Mouse (Mus musculus) forebrain, embryonic 15.5 days (tissue): Measurements from ENCODE around the gene Olfr186. TPM values are rescaled to one million over a fixed set of nuclear protein-coding genes. Genes with fewer than 3 reads are reported as not detected.
"Not testable (repeated sequence)": the region's sequence is repeated elsewhere in the genome, so short reads cannot be mapped to it uniquely, and the experiment has no call there.

Source experiments
- ATAC-seq: fragments of 200-750 bp; cut with Nextera tagmentation; replicated peaks from 2 replicates; pipeline ENCODE4 v1.8.0; 2017; ENCODE audit warnings: mild to moderate bottlenecking, moderate TSS enrichment, moderate library complexity
- H3K27ac ChIP-seq: fragments of 300-500 bp; sonication (generic); replicated peaks from 2 replicates; pipeline ENCODE4 v1.5.1; 2015; ENCODE audit warnings: mild to moderate bottlenecking, inconsistent platforms
- H3K27me3 ChIP-seq: fragments of 300-500 bp; sonication (generic); 2 replicates; pipeline ENCODE4 v1.6.1; 2015; ENCODE audit warnings: inconsistent platforms
- H3K36me3 ChIP-seq: fragments of 300-500 bp; sonication (generic); 2 replicates; pipeline ENCODE4 v1.6.1; 2015; ENCODE audit warnings: mild to moderate bottlenecking, inconsistent platforms
- H3K4me1 ChIP-seq: fragments of 300-500 bp; sonication (generic); 2 replicates; pipeline ENCODE4 v1.6.1; 2015; ENCODE audit warnings: inconsistent platforms
- H3K4me2 ChIP-seq: fragments of 300-500 bp; sonication (generic); replicated peaks from 2 replicates; pipeline ENCODE4 v1.6.1; 2015; ENCODE audit warnings: mild to moderate bottlenecking, inconsistent platforms
- H3K4me3 ChIP-seq: fragments of 300-500 bp; sonication (generic); 2 replicates; pipeline ENCODE4 v1.5.1; 2015; ENCODE audit warnings: mild to moderate bottlenecking, inconsistent platforms
- H3K9ac ChIP-seq: fragments of 300-500 bp; sonication (generic); replicated peaks from 2 replicates; pipeline ENCODE4 v1.6.1; 2015; ENCODE audit warnings: mild to moderate bottlenecking, inconsistent platforms
- H3K9me3 ChIP-seq: fragments of 300-500 bp; sonication (generic); 2 replicates; pipeline ENCODE4 v1.6.1; 2016; ENCODE audit warnings: inconsistent platforms
- WGBS: fragments of 180-500 bp; shearing (Covaris S2); methylation state at CpG from one replicate; pipeline ENCODE4 v1.1.7; 2015; ENCODE audit warnings: mixed read lengths; 5-methylcytosine and 5-hydroxymethylcytosine counted together
- polyA plus RNA-seq: library from polyadenylated mRNA; unstranded; fragments of >200 nt; fragmentation: Nextera tagmentation; extraction: Ambion mirVana; gene quantifications from 2 replicates; pipeline ENCODE4 v1.2.1, GENCODE M21; 2015

Gene Olfr186
- polyA plus RNA-seq = not detected in 2 replicates

DNA sequence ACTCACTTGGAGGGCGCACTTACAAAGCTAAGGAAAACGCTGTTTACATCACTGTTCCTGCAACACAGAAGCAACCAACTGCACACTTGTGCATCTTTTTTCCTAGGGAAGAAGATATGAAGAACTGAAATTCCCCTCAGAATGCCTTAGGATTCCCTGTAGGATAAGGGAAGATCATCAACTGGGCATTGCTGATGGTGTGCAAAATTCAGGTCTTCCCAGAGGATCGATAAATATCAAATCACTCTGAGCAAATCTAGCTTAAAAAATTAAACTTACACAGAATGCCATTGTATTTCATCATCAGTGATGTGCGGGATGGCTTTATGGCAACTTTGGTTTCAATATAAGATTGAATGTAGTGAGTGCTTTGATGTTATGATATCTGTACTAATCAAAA, at the start of gene Olfr186:
Gene Olfr186 (minus strand): TSS at position 101 of the 400 bp plus-strand sequence.
- no peaks in the 10 kb centered on the region for H3K9me3 ChIP-seq
- no peak within 1 kb of the TSS for H3K27ac ChIP-seq
- no peaks in the 10 kb centered on the region for H3K27me3 ChIP-seq
- no peak within 1 kb of the TSS for H3K4me2 ChIP-seq
- no peak within 1 kb of the TSS for H3K9ac ChIP-seq
- H3K4me1 ChIP-seq = no peaks in the 10 kb centered on the region
- 97% methylated on average over 4 of the region's 4 CpGs for WGBS
- H3K36me3 ChIP-seq = no peaks in the 10 kb centered on the region
- no peak for ATAC-seq
- no peak within 1 kb of the TSS for H3K4me3 ChIP-seq

DNA sequence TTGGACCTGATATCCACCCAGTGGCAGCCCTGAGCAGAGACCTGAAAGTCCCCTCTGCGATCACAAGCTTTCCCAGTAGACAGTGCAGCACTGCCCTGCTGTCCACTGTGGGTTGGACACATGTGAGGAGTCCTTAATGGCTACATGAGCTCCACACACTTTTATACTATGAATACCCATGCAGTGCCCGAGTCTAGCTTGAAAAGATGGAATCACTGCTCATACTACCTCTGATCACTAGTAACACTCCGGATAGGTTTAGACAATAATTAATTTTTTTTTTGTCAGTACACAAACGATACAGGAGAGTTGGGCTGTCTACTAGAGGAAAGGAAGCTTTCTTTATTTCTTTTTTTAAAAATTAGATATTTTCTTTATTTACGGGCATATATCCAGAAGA, 47.8 kb upstream of the Olfr186 start, which contains the start of gene Olfr190:
Gene Olfr190 (minus strand): TSS at position 101 of the 400 bp plus-strand sequence.
- H3K4me3 ChIP-seq = no peak within 1 kb of the TSS
- H3K9ac ChIP-seq = no peak within 1 kb of the TSS
- no peaks in the 10 kb centered on the region for H3K4me1 ChIP-seq
- no peak within 1 kb of the TSS for H3K27ac ChIP-seq
- H3K9me3 ChIP-seq = no peaks in the 10 kb centered on the region
- 88% methylated on average over 5 of the region's 5 CpGs for WGBS
- no peaks in the 10 kb centered on the region for H3K27me3 ChIP-seq
- ATAC-seq = no peak
- H3K36me3 ChIP-seq = no peaks in the 10 kb centered on the region
- no peak within 1 kb of the TSS for H3K4me2 ChIP-seq

DNA sequence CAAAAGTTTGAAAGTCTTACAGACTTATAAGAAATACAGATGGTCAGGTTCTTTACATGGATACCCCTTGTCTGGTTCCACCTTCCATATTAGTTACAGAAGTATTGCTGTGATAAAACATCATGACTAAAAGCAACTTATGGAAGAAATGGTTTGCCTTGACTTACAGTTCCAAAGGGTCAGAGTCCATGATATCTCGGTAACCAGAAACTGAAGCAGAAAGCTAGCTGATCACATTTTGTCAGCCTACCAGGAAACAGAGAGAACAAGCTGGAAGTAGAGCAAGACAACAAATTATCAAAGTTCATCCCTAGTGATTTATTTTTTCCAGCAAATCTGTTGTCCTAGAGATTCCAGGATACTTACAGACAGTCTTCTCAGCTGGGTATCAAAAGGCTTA, 43.4 kb upstream of the Olfr186 start:
- Histone ChIP-seq H3K27me3 (no peaks in the 10 kb centered on the region), H3K9me3 (no peaks in the 10 kb centered on the region), H3K27ac (no peak overlapping the region), H3K4me2 (no peak overlapping the region), H3K4me3 (no peak overlapping the region), H3K4me1 (no peaks in the 10 kb centered on the region), H3K9ac (no peak overlapping the region), H3K36me3 (no peaks in the 10 kb centered on the region)
- 96% methylated on average over 1 of the region's 1 CpGs for WGBS
- no peak for ATAC-seq

DNA sequence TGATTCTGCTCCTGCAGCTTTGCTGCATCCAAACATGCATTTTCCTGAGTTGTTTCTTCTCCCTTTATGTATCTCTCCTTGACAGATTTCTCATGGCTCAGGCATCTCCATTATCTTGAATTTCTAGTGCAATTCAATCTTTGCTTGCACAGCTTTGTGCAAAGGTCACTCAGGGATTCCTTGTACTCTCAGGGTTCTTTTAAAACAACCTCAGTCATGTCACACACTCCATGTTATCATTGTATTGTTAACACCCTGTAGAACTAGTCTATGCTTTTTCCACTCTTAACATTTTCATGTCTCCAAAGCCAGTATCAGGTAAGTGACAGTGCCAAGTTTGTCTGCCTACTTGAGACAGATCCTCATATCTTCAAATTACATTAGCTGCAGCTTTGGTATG, 41.7 kb upstream of the Olfr186 start:
- no peaks in the 10 kb centered on the region for H3K9me3 ChIP-seq
- H3K27me3 ChIP-seq = no peaks in the 10 kb centered on the region
- no peak for ATAC-seq

DNA sequence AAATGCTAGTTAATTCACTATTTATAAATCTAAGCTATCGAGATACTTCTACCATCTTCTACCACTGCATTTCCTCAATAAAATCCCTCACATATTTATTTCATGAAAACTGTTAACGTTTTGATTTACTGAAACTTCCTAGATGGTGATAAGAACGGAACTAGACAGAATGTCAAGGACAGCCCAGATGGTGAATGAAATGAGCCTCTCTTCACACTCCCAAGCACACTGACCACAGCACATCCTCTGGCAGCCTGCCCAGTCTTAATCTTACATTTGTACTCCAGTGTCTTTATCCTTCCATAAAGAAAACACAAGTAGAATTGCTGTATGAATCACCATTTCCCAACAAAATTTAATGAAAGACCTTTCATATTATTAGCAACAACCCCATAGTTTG, 32.3 kb upstream of the Olfr186 start:
- not testable (repeated sequence) for H3K27me3 ChIP-seq, H3K9me3 ChIP-seq, H3K4me3 ChIP-seq, H3K36me3 ChIP-seq, H3K4me2 ChIP-seq, H3K4me1 ChIP-seq, H3K9ac ChIP-seq, ATAC-seq, H3K27ac ChIP-seq
- WGBS = 69% methylated on average over 3 of the region's 3 CpGs

More for the DNA sequence above, 41.7 kb upstream of the Olfr186 start:
- H3K36me3 ChIP-seq = no peaks in the 10 kb centered on the region
- no peak overlapping the region for H3K4me3 ChIP-seq
- no peaks in the 10 kb centered on the region for H3K4me1 ChIP-seq
- no peak overlapping the region for H3K27ac ChIP-seq
- no peak overlapping the region for H3K4me2 ChIP-seq
- H3K9ac ChIP-seq = no peak overlapping the region

DNA sequence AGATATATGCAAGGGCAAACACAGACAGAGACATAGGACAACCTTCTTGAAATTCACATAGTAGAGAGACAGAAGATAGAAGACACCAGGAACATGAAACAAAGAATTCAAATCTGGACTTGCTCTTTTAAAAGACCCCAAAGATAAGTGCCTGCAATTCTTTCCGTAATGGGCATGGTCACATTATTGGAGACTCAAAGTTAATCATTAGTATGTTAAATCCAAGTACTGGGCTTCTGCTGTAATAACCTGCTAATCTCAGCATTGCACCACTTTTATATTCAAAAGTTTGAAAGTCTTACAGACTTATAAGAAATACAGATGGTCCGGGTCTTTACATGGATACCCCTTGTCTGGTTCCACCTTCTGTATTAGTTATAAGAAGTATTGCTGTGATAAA, 19.2 kb upstream of the Olfr186 start:
- H3K36me3 ChIP-seq = not testable (repeated sequence)
- WGBS = 98% methylated on average over 2 of the region's 2 CpGs

DNA sequence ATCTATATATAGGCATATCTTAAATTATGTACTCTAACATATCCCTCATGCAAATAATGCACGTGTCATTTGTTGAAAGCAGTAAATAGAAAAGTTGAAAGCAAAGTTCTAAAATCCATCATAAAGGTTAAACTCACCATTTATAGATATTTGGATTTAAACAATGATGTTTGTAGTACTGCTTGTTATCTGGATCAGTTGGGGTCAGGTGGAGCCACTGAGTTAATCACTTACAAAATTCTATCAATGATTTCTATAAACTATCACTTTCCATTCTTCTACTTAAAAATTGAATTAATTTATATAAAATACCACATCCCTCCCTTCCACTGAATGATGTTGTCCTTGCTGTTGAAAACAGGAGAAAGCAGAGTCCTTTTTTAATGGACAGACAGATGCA, 18.8 kb upstream of the Olfr186 start:
- H3K27ac ChIP-seq = no peak overlapping the region
- H3K4me1 ChIP-seq = no peaks in the 10 kb centered on the region
- H3K27me3 ChIP-seq = no peaks in the 10 kb centered on the region
- no peak overlapping the region for H3K9ac ChIP-seq
- no peak for ATAC-seq
- no peak overlapping the region for H3K4me2 ChIP-seq
- no peaks in the 10 kb centered on the region for H3K36me3 ChIP-seq
- no peaks in the 10 kb centered on the region for H3K9me3 ChIP-seq
- 87% methylated on average over 1 of the region's 1 CpGs for WGBS
- H3K4me3 ChIP-seq = no peak overlapping the region

More for the DNA sequence above, 19.2 kb upstream of the Olfr186 start:
- H3K9me3 ChIP-seq, H3K4me1 ChIP-seq, H3K4me2 ChIP-seq, H3K27ac ChIP-seq, H3K4me3 ChIP-seq, H3K27me3 ChIP-seq, ATAC-seq, H3K9ac ChIP-seq: not testable (repeated sequence)

DNA sequence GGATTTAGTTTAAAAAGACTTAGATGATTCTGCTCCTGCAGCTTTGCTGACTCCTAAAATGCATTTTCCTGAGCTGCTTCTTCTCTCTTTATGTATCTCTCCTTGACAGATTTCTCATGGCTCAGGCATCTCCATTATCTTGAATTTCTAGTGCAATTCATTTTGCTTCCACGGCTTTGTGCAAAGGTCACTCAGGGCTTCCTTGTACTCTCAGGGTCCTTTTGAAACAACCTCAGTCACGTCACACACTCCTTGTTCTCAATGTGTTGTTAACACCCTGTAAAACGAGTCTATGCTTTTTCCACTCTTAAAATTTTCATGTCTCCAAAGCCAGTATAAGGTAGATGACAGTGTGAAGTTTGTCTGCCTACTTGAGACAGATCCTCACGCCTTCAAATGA, 17.5 kb upstream of the Olfr186 start:
- Histone ChIP-seq H3K27ac (no peak overlapping the region), H3K36me3 (no peaks in the 10 kb centered on the region), H3K4me1 (no peaks in the 10 kb centered on the region), H3K4me3 (no peak overlapping the region), H3K27me3 (no peaks in the 10 kb centered on the region), H3K9ac (no peak overlapping the region), H3K9me3 (no peaks in the 10 kb centered on the region), H3K4me2 (no peak overlapping the region)
- no peak for ATAC-seq
- 73% methylated on average over 4 of the region's 4 CpGs for WGBS

DNA sequence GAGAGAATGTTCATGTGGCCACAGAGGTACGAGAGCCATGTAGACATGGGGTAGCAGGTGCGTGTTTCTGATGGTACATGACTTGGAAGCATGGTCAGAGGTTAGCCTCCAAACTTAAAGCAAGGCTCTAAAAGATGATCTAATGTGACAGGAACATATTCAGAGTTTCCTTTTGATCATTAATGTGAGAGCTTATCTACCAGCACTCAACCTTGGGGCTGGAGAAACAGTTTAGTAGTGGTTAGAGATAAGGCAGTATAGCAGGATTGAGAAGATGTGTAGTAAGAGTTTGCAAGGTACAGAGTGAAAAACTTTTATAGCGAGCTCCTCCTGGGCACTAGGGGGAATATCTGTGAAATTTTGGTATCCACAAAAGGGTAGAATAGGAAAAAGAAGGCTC, 15.7 kb upstream of the Olfr186 start:
- H3K27me3 ChIP-seq = no peaks in the 10 kb centered on the region
- H3K9ac ChIP-seq = no peak overlapping the region
- 79% methylated on average over 3 of the region's 3 CpGs for WGBS
- H3K4me2 ChIP-seq = no peak overlapping the region
- no peak for ATAC-seq
- no peak overlapping the region for H3K4me3 ChIP-seq
- H3K9me3 ChIP-seq = no peaks in the 10 kb centered on the region
- no peak overlapping the region for H3K27ac ChIP-seq
- no peaks in the 10 kb centered on the region for H3K4me1 ChIP-seq
- no peaks in the 10 kb centered on the region for H3K36me3 ChIP-seq

DNA sequence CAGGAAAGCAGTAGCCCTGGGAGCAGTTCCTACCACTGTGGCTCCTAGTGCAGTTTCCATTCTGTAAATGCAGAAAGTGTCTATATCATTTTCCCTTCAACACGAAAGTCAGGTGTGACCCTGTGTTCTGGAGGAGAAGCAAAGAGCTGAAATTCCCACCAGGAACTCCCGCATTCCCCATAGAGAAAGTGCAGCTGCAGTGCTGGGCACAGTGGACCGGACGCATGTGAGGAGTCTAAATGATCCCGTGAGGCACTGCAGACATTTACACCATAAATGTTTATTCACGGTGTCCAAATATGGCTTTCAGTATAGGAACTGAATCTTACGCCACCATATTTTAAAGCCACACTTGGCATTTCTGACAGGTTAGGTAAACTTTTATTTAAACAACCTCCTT, 9.6 kb upstream of the Olfr186 start, which contains the start of gene Olfr187:
Gene Olfr187 (minus strand): TSS at position 58 of the 400 bp plus-strand sequence.
- Histone ChIP-seq H3K9ac (no peak within 1 kb of the TSS), H3K4me3 (no peak within 1 kb of the TSS), H3K27me3 (no peaks in the 10 kb centered on the region), H3K27ac (no peak within 1 kb of the TSS), H3K9me3 (no peaks in the 10 kb centered on the region), H3K36me3 (no peaks in the 10 kb centered on the region), H3K4me1 (no peaks in the 10 kb centered on the region), H3K4me2 (no peak within 1 kb of the TSS)
- 94% methylated on average over 7 of the region's 7 CpGs for WGBS
- no peak for ATAC-seq

DNA sequence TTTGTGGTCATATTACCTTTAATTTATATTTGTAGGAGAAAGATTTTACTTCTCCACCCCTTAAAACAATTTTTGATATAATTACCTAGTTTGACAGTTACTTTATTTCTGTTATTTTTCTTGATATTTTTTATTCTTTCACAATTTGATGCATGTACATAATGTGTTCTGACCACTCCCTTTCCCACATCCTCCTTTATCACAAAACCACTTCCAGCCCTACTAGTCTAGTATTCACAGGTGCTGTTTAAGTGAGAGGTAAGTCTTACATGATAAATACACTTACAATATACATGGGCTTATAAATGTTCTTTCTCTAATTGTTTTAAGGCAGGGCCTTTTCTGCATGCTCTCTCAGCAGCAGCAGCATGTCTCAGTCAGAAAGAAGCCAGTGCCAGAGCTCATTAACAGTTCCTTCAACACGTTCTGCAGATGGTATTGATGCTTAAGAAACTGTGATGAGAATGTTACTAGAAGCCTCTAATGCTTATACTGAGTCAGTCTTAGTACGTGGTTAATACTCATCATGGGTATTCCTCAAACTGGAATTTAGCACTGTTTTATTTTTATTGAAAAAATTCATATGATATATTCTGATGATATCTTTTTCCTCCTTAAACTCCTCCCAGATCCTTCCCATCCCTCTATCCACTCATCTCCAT, 16.6 kb downstream of the Olfr186 start:
- no peak overlapping the region for H3K4me2 ChIP-seq
- no peak overlapping the region for H3K9ac ChIP-seq
- WGBS = 63% methylated on average over 2 of the region's 2 CpGs
- no peak for ATAC-seq
- no peak overlapping the region for H3K27ac ChIP-seq
- no peaks in the 10 kb centered on the region for H3K9me3 ChIP-seq
- no peaks in the 10 kb centered on the region for H3K4me1 ChIP-seq
- no peaks in the 10 kb centered on the region for H3K36me3 ChIP-seq
- H3K4me3 ChIP-seq = no peak overlapping the region
- H3K27me3 ChIP-seq = no peaks in the 10 kb centered on the region

DNA sequence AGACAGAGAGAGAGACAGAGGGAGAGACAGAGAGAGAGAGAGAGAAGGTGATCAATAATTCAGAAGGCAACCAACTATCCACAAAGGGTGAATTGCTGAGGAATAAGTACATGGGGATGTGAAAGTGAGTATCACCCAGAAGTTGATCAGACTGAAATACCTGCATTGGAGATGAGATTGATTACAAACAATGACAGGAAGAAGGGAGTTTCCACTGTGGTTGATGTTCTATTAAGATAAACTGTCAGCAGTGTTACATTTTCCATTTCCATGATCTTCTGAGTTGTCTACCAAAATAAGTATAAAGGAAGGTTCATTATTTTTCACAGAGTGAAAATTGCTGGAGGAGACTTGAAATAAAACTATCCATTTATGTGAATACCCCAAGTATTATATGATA, 22.9 kb downstream of the Olfr186 start:
- no peaks in the 10 kb centered on the region for H3K9me3 ChIP-seq
- no peak overlapping the region for H3K27ac ChIP-seq
- no peak overlapping the region for H3K4me3 ChIP-seq
- no peaks in the 10 kb centered on the region for H3K4me1 ChIP-seq
- H3K27me3 ChIP-seq = no peaks in the 10 kb centered on the region
- no peaks in the 10 kb centered on the region for H3K36me3 ChIP-seq
- H3K9ac ChIP-seq = no peak overlapping the region
- H3K4me2 ChIP-seq = no peak overlapping the region
- ATAC-seq = no peak

DNA sequence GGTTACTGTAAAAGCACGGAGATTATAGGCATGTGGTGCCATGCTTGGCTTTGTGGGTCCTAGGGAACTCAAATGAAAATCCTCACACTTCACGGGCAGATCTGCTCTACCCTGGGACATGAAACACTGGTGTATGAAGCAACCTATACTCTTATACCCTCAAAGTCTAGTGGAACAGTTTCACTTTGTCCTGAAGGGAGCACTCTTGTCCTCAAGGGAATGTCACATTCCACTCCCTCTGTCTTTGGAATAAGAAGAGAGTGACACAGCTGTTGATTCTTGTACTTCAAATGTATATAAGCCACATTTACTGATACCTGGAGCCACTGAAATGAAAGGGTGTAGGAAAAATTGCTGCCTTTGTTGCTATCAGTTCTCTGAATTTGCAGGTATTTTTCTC, 35.0 kb downstream of the Olfr186 start, which contains the start of gene Olfr183:
Gene Olfr183 (plus strand): TSS at position 301 of the 400 bp plus-strand sequence.
- no peak within 1 kb of the TSS for H3K27ac ChIP-seq
- H3K4me1 ChIP-seq = no peaks in the 10 kb centered on the region
- H3K4me2 ChIP-seq = no peak within 1 kb of the TSS
- no peaks in the 10 kb centered on the region for H3K9me3 ChIP-seq
- no peak for ATAC-seq
- H3K4me3 ChIP-seq = no peak within 1 kb of the TSS
- no peaks in the 10 kb centered on the region for H3K36me3 ChIP-seq
- H3K27me3 ChIP-seq = no peaks in the 10 kb centered on the region
- no peak within 1 kb of the TSS for H3K9ac ChIP-seq
- 75% methylated on average over 2 of the region's 2 CpGs for WGBS
